Mouse (Mus musculus) liver, embryonic 15.5 days (tissue): ENCODE results near the gene Vat1. TPM values are rescaled to one million over a fixed set of nuclear protein-coding genes. Genes with fewer than 3 reads are reported as not detected.

Experiments
- ATAC-seq: fragments of 200-750 bp; cut with Nextera tagmentation; 2 replicates; pipeline ENCODE4 v1.8.0; 2017; ENCODE audit warnings: moderate number of reproducible peaks, mild to moderate bottlenecking, moderate library complexity; ENCODE audit not compliant: insufficient read depth
- H3K27ac ChIP-seq: fragments of 300-500 bp; sonication (generic); replicated peaks from 2 replicates; pipeline ENCODE4 v1.5.1; 2015; ENCODE audit warnings: mild to moderate bottlenecking, inconsistent platforms
- H3K27me3 ChIP-seq: fragments of 300-500 bp; sonication (generic); 2 replicates; pipeline ENCODE4 v1.6.1; 2015; ENCODE audit warnings: mild to moderate bottlenecking, inconsistent platforms
- H3K36me3 ChIP-seq: fragments of 300-500 bp; sonication (generic); replicated peaks from 2 replicates; pipeline ENCODE4 v1.6.1; 2015; ENCODE audit warnings: moderate library complexity, mild to moderate bottlenecking, inconsistent platforms
- H3K4me1 ChIP-seq: fragments of 300-500 bp; sonication (generic); replicated peaks from 2 replicates; pipeline ENCODE4 v1.6.1; 2015; ENCODE audit warnings: inconsistent platforms
- H3K4me2 ChIP-seq: fragments of 300-500 bp; sonication (generic); 2 replicates; pipeline ENCODE4 v1.6.1; 2015; ENCODE audit warnings: moderate library complexity, mild to moderate bottlenecking, inconsistent platforms
- H3K4me3 ChIP-seq: fragments of 300-500 bp; sonication (generic); replicated peaks from 2 replicates; pipeline ENCODE4 v1.5.1; 2015; ENCODE audit warnings: mild to moderate bottlenecking, inconsistent platforms
- H3K9ac ChIP-seq: fragments of 300-500 bp; sonication (generic); 2 replicates; pipeline ENCODE4 v1.6.1; 2015; ENCODE audit warnings: moderate library complexity, mild to moderate bottlenecking, inconsistent platforms
- H3K9me3 ChIP-seq: fragments of 300-500 bp; sonication (generic); replicated peaks from 2 replicates; pipeline ENCODE4 v1.6.1; 2016; ENCODE audit warnings: inconsistent platforms
- WGBS: fragments of 180-500 bp; shearing (Covaris S2); methylation state at CpG from one replicate; pipeline ENCODE4 v1.1.7; 2015; ENCODE audit warnings: mixed read lengths; ENCODE audit not compliant: insufficient replicate concordance; 5-methylcytosine and 5-hydroxymethylcytosine counted together
- microRNA-seq: library from miRNA; unstranded; fragments of <30 nt; microRNA quantifications from one replicate; pipeline ENCODE4, GENCODE M21; 2016
- polyA plus RNA-seq: library from polyadenylated mRNA; unstranded; fragments of >200 nt; fragmentation: Nextera tagmentation; extraction: Ambion mirVana; gene quantifications from 2 replicates; pipeline ENCODE4 v1.2.1, GENCODE M21; 2015

Gene Vat1
- polyA plus RNA-seq, 1 experiment from 2014 or later = 10.0 TPM

GRCm38 (mm10) chr11:101419610-101420009, 46.4 kb downstream of the Vat1 start:
- ATAC-seq = no peak
- H3K27ac ChIP-seq = no peak overlapping the region
- H3K9ac ChIP-seq = no peak overlapping the region
- peaks cover 30% of the 10 kb centered on the region for H3K4me1 ChIP-seq
- no peaks in the 10 kb centered on the region for H3K27me3 ChIP-seq
- no peak overlapping the region for H3K4me3 ChIP-seq
- H3K4me2 ChIP-seq = no peak overlapping the region
- 42% methylated on average over 3 of the region's 3 CpGs for WGBS
- H3K36me3 ChIP-seq = no peaks in the 10 kb centered on the region
- H3K9me3 ChIP-seq = no peaks in the 10 kb centered on the region

GRCm38 (mm10) chr11:101418991-101419390, 47.0 kb downstream of the Vat1 start:
- Histone ChIP-seq H3K36me3 (peaks cover 1% of the 10 kb centered on the region), H3K4me1 (peaks cover 24% of the 10 kb centered on the region), H3K27me3 (no peaks in the 10 kb centered on the region), H3K9me3 (no peaks in the 10 kb centered on the region), H3K27ac (no peak overlapping the region), H3K9ac (no peak overlapping the region), H3K4me2 (no peak overlapping the region), H3K4me3 (no peak overlapping the region)
- 63% methylated on average over 6 of the region's 6 CpGs for WGBS
- ATAC-seq = no peak

GRCm38 (mm10) chr11:101417101-101417855, 48.8 kb downstream of the Vat1 start, which contains the start of gene Aarsd1:
TSS of gene Aarsd1 (minus strand) at chr11:101417615.
- ATAC-seq = peak; percentile 69
- Histone ChIP-seq H3K9me3 (no peaks in the 10 kb centered on the region), H3K4me3 (peak within 1 kb of the TSS; percentile 83), H3K27ac (peak within 1 kb of the TSS; percentile 63), H3K4me2 (peak within 1 kb of the TSS; percentile 86), H3K27me3 (no peaks in the 10 kb centered on the region), H3K4me1 (peaks cover 20% of the 10 kb centered on the region), H3K9ac (peak within 1 kb of the TSS; percentile 79), H3K36me3 (peaks cover 16% of the 10 kb centered on the region)
- under 1% methylated on average over 45 of the region's 45 CpGs for WGBS

GRCm38 (mm10) chr11:101416433-101417100, 49.5 kb downstream of the Vat1 start:
- peak overlapping the region; percentile 63 for H3K27ac ChIP-seq
- no peaks in the 10 kb centered on the region for H3K27me3 ChIP-seq
- peaks cover 20% of the 10 kb centered on the region for H3K4me1 ChIP-seq
- H3K4me3 ChIP-seq = peak overlapping the region; percentile 83
- no peaks in the 10 kb centered on the region for H3K9me3 ChIP-seq
- H3K36me3 ChIP-seq = peaks cover 23% of the 10 kb centered on the region
- peak overlapping the region; percentile 86 for H3K4me2 ChIP-seq
- under 1% methylated on average over 11 of the region's 11 CpGs for WGBS
- ATAC-seq = peak; percentile 36
- peak overlapping the region; percentile 79 for H3K9ac ChIP-seq

- Histone ChIP-seq H3K9ac (no peak overlapping the region), H3K9me3 (no peaks in the 10 kb centered on the region), H3K4me3 (no peak overlapping the region), H3K27me3 (no peaks in the 10 kb centered on the region), H3K36me3 (peaks cover 35% of the 10 kb centered on the region), H3K27ac (no peak overlapping the region), H3K4me2 (no peak overlapping the region), H3K4me1 (peaks cover 20% of the 10 kb centered on the region)
- 83% methylated on average over 2 of the region's 2 CpGs for WGBS
- ATAC-seq = no peak
Observed at GRCm38 (mm10) chr11:101415306-101415705, 50.7 kb downstream of the Vat1 start.

Small RNA genes lying within 50 kb of the gene (microRNA-seq; reads per million reads assigned to microRNA genes)
- gene Mir6929 = not detected

Other genes starting within 250 kb of the Vat1 start
- 9.8 and 11.0 TPM in 2 replicates for gene Ezh1, start 239.8 kb downstream of the Vat1 start, polyA plus RNA-seq
- 20.3 and 25.4 TPM in 2 replicates for gene Ramp2, start 220.2 kb downstream of the Vat1 start, polyA plus RNA-seq
- gene Vps25, start 212.5 kb downstream of the Vat1 start, polyA plus RNA-seq = 77.2 and 81.7 TPM in 2 replicates
- gene Wnk4, start 205.7 kb downstream of the Vat1 start, polyA plus RNA-seq = 5.1 and 6.7 TPM in 2 replicates
- 0.67 TPM in 2 replicates for gene Cntd1, start 187.2 kb downstream of the Vat1 start, polyA plus RNA-seq
- gene Coa3, start 187.1 kb downstream of the Vat1 start, polyA plus RNA-seq = 80.5 and 87.1 TPM in 2 replicates
- gene Becn1, start 163.9 kb downstream of the Vat1 start, polyA plus RNA-seq = 94.0 and 97.1 TPM in 2 replicates
- gene Psme3, start 150.0 kb downstream of the Vat1 start, polyA plus RNA-seq = 189 and 190 TPM in 2 replicates
- gene Aoc2, start 141.2 kb downstream of the Vat1 start, polyA plus RNA-seq = 1.4 and 1.5 TPM in 2 replicates
- 0.06 TPM in 1 of 2 replicates, not detected in the other for gene Aoc3, start 135.6 kb downstream of the Vat1 start, polyA plus RNA-seq
- not detected in 2 replicates for gene G6pc, start 98.7 kb downstream of the Vat1 start, polyA plus RNA-seq
- gene Aarsd1, start 48.6 kb downstream of the Vat1 start, polyA plus RNA-seq = 37.2 and 37.3 TPM in 2 replicates
- gene Gm27029, start 41.4 kb downstream of the Vat1 start, polyA plus RNA-seq = 2.1 and 3.1 TPM in 2 replicates
- 5.7 TPM in 2 replicates for gene Rundc1, start 41.1 kb downstream of the Vat1 start, polyA plus RNA-seq
- gene Ptges3l, start 40.9 kb downstream of the Vat1 start, polyA plus RNA-seq = 1.3 and 1.4 TPM in 2 replicates
- 149 and 195 TPM in 2 replicates for gene Rpl27, start 23.9 kb downstream of the Vat1 start, polyA plus RNA-seq
- 29.6 and 30.4 TPM in 2 replicates for gene Ifi35, start 17.8 kb downstream of the Vat1 start, polyA plus RNA-seq
- gene Rnd2, start 1.2 kb downstream of the Vat1 start, polyA plus RNA-seq = 2.0 and 2.1 TPM in 2 replicates
- gene Brca1, start 85.7 kb upstream of the Vat1 start, polyA plus RNA-seq = 11.5 and 12.5 TPM in 2 replicates
- gene Nbr1, start 85.9 kb upstream of the Vat1 start, polyA plus RNA-seq = 39.5 and 49.8 TPM in 2 replicates
- 7.7 and 7.8 TPM in 2 replicates for gene Tmem106a, start 116.0 kb upstream of the Vat1 start, polyA plus RNA-seq
- 0.16 TPM in 1 of 2 replicates, not detected in the other for gene Gm11634, start 133.0 kb upstream of the Vat1 start, polyA plus RNA-seq
- 10.7 and 12.1 TPM in 2 replicates for gene Rdm1, start 161.0 kb upstream of the Vat1 start, polyA plus RNA-seq
- 0.82 and 0.94 TPM in 2 replicates for gene Arl4d, start 199.3 kb upstream of the Vat1 start, polyA plus RNA-seq